Mouse (Mus musculus): ENCODE results near the gene Acaca.

The Acaca gene

GRCm38 (mm10) chr11:84406733-84407132, 277.3 kb downstream of the Acaca start:
- DNase-seq = no peak

DNA sequence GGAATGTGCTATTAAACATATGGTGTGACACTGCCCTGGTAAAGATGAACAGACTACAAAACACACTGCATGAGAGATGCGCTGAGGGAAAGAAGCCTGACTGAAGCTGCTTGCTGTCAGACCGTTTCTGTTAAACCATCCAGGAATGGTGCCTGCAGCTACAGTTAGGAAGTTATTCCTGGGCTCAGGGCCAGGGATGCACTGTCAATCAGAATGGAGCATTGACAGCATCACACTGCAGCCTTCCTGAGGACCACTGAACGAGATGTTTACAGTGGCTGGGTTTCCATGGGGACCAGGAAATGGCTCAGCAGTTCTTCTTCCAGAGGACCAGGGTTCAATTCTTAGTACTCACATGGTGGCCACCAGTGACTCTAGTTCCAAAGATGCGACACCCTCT, 280.9 kb downstream of the Acaca start:
- DNase-seq = no peak

DNA sequence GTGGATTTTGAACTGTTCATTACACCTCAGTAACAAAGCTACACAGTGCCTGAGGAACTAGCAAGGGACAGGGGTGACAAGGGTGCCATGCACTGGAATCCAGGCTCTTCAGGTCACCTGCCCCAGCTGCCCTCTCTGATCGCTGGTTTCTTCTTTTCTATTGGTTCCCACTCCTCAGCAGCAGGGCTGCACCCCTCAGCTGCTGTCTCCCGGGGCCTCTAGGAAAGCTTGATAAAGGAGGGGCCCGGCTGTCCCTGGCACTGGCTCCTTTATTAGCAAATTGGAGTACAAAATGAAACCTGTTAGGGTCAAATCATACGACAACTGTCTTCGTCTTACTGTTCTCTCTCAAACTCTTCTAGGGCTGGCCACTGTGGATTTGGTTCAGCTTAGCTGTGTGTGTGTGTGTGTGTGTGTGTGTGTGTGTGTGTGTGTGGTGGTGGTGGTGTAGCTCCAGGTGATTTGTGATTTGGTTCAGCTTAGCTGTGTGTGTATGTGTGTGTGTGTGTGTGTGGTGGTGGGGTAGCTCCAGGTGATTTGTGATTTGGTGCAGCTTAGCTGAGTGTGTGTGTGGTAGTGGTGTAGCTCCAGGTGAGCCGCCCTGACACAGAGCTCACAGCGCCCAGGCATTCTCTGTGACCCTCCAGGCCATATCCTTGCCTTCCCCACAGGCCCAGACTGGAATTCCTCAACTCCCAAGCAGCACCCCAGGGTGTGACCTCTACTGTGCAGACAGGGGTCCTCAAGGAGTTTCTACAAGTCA, 281.6 kb downstream of the Acaca start:
- no peak for DNase-seq

DNA sequence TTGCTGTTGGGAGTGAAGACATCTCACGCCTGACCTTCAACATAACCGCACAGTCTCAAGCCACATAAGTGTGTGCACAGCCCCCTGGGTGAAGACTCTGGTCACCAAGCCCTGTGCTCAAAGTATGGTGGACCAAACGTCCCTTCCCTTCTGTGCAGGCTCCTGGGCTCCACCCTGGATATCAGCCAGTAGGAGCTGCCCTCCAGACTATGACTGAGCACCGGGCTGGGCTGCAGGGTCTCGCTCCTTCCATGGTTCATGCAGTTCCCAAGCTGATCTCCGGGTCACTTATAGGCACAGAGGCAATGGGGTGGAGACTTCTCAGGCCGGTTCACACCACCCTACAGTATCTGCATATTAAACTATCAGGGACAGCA, 282.2 kb downstream of the Acaca start:
- no peak for DNase-seq

GRCm38 (mm10) chr11:84412201-84412934, 282.9 kb downstream of the Acaca start:
- DNase-seq = no peak

DNA sequence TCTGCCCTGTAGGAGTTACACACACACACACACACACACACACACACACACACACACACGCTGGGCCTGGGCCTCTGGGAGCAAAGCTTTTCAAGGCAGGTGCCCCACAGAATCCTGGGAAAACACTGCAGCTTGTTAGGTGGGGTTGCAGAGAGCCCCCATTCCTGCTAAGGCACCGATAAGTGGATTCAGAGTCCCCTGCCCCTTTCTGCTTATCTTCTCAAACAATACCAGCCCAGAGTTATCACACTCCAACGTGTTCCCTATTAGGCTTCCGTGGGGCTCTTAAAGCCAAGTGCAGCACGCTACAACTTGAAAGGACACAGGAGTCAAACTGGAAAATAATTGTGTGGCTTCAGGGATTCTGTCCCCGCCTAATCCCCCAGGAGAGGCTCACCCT, 283.6 kb downstream of the Acaca start:
- no peak for DNase-seq

GRCm38 (mm10) chr11:84420779-84421178, 291.3 kb downstream of the Acaca start:
- no peak for DNase-seq

- DNase-seq = no peak
Measured at GRCm38 (mm10) chr11:84425736-84426632, 296.5 kb downstream of the Acaca start.

DNA sequence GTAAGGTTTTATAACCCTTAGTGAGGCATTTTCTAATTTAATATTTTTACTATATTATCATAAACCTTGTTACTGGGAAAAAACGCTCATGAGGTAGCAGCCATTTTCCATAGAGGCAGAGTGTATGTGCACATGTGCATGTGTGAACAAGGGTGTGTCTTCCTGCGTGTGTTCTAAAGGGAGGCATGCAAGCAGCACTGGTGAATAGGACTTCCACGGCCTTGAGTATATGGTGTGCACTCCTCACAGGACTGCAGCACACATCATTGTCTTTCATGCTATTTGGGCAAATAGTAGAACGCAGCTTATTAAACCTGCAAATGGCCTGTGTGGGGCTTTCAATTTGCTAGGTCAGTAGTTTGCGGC, 297.1 kb downstream of the Acaca start:
- DNase-seq = no peak

DNA sequence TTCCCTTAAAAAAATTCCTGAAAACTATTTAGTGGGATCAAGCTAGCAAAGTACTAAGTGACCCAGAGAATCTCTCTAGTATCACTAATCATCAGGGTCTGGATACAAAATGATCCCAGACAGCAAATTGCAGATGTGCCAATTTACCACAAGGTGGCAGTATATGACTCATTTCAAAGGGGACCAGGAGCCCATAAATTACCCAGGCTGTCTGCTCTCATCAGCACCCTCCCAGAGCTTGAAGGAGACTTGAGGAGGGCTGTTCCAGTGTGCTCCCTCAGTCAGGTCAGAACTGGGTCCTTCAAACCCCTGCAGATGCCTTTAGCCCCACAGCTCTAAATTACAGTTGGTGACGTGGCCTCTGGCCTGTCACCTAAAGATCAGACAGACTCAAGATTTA, 300.1 kb downstream of the Acaca start:
- peak; percentile 35 for DNase-seq

- DNase-seq = no peak
Measured at GRCm38 (mm10) chr11:84430336-84430735, 300.9 kb downstream of the Acaca start.

- DNase-seq = no peak
Measured at GRCm38 (mm10) chr11:84434879-84435278, 305.4 kb downstream of the Acaca start.

DNA sequence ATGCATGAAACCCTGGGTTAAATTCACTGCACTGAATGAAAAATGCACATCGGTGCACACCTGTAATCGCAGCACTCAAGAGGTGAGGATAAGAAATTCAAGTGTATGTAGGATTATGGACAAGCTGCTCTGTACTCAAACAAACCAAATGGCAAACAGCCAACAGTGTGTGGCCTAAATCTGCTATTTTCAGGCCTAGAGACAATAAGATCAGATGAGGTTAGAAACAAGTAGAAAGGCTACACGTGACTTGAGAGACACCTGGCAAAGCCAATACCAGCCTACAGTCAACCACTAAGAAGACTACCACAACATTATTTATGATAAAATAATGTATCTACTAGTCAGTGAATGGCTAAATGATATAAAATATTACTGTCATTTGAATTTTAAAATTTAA, 310.9 kb downstream of the Acaca start:
- no peak for DNase-seq

GRCm38 (mm10) chr11:84442554-84443331, 313.3 kb downstream of the Acaca start:
- no peak for DNase-seq

All from right cerebral cortex, adult 18-20 months (tissue).